Mouse (Mus musculus): ENCODE measurements around the gene Fam69b.
A peak's percentile ranks its signal among the peaks of the same experiment; 100 is the strongest.

Fam69b gene

DNA sequence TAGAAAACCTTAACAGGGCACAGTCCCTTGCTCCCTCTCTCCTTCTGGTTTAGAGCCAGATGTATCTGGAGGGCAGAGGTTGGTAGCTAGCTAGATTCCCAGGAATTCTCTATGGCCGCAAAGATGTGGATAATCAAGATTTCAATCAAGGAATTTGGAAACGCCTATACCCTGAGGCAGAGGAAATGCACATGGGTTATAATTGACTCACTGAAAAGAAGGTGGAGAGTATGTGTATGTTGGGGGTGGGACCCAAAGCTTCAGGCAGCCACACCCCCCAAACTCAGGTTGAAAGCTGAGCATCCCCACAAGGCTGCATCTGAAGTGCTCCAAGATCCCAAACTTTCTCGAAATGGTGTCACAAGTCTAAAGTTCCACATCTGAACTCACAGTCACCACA, 29.8 kb upstream of the Fam69b start:
- DNase-seq (ENCODE audit: low spot score) = no peak

DNA sequence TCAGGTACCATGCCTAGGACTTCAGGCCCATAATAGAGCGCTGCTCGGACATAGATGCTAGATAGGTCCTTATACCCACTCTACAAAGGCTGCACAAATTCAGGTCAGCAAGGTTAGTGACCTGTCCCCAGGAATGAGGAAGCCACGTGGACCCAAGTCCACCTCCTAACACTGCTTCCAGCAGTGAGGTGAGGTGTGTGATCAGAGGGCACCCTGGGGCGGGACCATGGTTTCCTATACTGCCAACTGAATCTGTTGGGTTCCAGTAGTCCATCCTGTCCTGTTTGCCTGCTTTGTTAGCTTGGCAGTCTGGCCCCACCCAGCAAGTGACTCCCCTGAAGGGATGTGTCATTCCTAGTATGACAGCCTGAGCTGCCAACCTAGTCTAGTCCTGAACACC, 28.3 kb upstream of the Fam69b start:
- no peak for DNase-seq (ENCODE audit: low spot score)

DNA sequence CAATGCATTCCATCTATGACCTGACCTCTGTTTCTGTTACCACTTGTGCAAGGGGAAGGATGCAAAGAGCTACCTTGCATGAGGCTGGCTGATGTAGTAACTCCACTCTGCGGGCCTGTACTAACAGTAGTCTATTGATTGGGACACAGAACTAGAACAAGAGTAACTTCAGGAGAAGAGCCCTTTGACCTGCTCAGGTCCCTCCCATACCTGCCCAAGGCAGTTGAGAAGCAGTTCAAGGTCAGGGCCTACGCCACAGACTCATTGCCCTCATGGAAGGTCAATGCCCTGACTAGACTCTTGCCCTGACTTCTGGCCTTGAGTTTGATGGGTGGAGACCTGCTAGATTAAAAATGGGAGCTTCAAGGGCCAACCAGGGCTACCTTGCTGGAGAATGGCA, 27.6 kb upstream of the Fam69b start:
- DNase-seq (ENCODE audit: low spot score) = no peak

DNA sequence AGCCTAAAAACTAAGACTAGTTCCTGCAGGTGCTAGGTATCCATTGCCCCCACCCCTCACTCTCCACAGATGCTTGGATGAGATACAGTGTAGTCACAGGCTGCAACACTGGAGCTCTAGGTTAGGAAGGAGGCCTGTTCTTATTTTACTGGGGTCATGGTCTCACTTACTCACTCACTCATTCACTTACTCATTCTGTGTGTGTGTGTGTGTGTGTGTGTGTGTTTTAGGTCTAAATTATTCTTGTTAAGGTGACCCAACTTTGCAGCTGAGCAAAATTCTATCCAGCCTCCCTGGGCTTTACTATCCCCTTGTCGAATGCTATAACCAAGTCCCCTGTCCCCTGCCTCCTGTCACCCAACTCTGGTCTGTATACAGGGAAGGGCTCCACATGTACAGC, 26.7 kb upstream of the Fam69b start:
- DNase-seq (ENCODE audit: low spot score) = no peak

DNA sequence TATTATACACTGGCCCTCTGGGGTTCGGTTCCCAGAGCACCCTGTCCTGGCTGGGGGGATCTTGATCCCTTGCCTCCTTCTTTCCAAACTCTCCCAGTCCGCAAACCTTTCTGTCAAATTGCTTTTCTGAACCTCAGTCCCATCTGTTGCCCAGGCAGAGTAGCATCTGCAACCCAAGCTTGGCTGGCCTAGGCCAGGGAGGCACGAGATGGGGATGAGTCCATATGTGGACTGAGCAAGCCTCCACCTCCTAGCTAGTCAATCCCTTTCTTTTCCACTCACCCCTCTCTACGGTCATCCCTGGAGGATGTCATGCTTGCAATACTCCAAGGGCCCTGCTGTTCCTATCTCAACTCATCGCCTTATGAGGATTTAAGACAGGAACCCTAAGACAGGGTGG, 25.6 kb upstream of the Fam69b start:
- DNase-seq (ENCODE audit: low spot score) = no peak

DNA sequence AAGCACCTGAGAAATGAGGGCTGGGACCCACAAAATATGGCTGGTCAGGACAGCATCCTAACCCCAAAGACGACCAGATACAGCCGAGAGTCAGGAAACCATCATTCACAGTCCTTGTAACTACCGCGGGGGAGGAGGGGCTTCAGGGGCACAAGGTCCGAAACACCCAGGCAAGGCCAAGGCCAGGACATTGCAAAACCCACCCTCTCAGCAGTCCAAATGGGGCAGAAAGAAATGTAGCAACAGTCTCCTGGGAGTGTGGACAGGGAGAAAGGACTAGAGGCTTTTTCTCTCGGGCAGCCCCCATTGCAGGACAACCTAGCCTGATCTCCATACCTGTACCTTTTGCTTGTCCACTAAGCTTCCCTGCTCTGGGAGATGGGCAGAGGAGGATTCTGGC, 25.1 kb upstream of the Fam69b start:
- DNase-seq (ENCODE audit: low spot score) = no peak

DNA sequence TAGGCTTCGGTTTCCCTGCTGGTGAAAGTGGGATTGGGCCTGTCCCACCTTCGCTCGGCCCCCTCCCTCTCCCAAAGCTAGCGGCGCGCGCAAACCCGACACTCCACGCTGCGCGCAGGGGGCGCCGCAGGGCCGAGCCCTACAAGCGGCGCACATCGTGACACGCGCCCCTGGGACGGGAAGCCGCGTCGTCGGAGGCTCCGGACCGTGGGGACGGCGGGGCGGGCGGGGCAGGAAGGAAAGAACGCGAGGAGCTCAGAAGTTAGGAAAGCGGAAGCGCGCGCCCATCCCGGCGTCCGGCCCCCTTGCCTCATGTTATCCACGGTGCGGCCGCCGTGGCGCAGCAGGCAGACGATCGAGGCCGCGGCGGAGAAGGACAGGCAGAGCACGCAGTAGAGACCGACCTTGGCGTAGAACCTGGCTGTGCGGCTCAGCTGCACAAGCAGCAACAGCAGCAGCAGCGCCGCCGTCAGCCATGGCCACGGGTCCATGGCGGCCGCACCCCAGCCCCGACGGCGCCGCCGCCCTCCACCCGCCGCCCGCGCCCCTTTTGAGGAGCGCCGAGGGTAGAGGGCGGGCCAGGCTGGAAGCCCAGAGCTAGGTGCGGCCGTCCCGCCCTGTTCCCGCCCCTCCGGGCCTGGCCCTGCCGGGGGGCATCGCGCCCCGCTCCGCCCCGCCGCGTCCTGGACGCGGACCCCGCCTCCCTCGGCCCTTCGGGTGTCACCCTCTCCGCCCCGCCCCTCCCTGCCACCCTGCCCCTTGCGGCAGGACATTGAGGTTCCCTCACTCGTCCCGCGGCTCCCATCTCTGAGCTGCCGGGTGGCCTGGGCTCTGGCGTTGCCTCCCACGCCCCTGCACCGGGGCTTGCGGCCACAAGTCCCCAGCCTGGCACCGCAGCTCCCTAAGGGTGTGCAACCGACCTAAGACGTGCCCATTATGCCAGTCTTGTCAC, 24.3 kb upstream of the Fam69b start, which contains the start of gene Agpat2:
Gene Agpat2 (minus strand): TSS at position 698 of the 952 bp plus-strand sequence.
- peak; percentile 83 for DNase-seq (ENCODE audit: low spot score)

DNA sequence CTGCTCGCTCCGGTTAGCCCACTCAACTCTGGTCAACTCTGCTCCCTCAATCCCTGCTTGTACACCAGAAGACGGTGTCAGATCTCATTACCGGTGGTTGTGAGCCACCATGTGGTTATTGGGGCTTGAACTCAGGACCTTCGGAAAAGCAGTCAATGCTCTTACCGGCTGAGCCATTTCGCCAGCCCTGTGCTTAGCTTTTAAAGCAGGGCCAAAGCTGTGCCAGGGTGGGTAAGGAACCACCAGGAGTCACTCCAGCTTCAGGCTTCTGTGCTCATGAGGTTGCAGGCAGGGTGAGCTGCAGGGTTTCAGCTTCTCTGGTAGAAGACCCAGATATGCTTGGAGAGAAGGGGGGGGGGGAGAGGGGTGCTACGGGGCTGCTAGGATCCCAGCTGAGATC, 22.9 kb upstream of the Fam69b start:
- no peak for DNase-seq (ENCODE audit: low spot score)

DNA sequence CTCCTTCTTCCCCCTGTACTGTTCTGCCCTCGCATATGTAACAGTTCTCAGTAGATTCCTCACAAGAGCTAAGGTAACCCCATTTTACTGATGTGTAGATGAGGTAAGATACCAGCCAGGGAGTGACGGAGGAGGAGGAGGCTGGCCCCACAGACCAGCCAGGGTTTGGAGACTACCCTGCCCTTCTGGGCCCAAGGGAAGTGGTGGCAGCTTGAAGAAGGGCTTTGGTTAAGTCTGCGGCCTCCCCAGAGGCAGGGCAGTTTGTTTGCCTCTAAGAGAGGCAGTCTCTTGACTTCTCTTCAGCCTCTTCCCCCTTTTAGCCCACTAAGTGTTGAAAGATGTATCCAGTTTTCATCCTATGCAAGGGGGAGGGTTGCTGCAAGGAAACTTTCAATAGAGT, 21.7 kb upstream of the Fam69b start:
- no peak for DNase-seq (ENCODE audit: low spot score)

DNA sequence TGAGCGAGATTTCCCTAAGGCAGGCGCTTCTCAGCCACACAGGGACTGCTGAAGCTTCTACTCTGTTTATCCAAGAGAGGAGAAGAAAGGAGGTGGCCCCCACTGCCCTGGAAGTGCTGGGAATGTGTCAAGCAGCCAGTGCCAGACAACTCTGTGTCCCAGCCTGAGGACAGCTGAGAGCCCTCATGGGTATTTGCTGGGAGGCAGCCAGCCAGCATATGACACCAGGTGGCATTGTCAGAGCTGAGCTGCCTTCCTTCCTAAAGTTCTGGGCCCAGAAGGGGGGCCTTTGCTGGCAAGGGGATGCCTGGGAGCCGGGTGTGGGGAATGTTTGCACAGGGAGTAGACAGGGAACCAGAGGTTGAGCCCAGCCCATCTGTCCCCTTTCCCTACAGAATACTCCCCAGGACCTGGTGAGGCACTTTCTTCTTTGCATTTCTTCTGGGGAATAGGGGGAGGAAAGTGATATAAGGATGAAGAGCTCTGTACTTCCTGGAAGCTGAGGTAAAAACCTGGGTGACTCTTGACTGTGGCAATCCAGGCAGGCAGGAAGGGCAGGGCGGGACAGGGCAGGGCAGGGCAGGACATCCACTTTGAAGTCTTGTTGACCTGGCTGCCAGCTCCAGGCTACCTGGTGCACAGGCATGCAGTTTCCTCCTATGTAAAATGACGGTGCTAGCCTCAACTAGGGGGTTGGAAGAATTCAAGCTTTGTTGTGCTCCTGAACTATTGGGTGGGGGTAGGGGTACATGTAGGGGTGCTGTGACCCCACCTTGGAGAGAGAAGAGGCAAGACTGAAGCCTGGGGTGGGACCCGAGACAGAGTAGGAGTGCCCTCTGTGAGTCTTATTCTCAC, 21.0 kb upstream of the Fam69b start:
- DNase-seq (ENCODE audit: low spot score) = no peak

DNA sequence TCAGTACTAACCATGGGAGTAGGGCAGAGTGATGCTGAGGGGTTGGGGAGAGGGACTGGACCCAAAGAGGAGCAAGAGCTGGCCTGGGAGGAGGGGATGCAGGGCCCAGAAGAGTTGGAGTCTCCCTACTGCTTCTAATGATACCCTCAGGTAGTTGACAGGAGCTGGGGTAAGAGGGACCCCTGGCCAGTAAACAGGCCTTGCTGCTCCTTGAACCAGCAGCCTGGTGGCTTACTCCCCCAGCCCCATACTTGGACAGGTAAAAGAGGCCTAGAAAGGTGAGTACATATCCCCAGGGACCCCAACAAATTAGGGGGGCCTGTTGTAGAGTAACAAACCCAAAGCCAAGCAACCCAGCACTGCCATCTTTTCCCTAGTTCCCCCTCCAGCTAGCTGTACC, 19.5 kb upstream of the Fam69b start:
- no peak for DNase-seq (ENCODE audit: low spot score)

DNA sequence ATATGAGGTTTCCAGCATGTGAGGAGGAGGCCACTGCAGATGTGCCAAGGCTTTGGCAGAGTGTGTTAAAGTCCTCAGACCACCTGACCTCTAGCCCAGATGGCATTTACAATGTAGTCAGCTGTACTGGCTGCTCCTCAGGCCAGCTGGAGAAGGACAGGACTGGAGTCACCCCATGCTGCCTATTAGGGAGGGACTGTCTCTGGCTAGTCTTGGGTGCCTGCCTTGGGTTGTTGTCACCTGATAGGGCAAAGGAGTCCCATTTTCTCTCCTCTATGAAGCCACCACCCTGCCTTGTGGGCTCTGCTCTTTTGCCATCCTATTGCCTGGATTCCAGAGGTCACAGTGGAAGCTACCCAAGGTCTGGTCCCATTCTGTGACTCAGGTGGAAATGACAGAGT, 19.0 kb upstream of the Fam69b start:
- DNase-seq (ENCODE audit: low spot score) = no peak

DNA sequence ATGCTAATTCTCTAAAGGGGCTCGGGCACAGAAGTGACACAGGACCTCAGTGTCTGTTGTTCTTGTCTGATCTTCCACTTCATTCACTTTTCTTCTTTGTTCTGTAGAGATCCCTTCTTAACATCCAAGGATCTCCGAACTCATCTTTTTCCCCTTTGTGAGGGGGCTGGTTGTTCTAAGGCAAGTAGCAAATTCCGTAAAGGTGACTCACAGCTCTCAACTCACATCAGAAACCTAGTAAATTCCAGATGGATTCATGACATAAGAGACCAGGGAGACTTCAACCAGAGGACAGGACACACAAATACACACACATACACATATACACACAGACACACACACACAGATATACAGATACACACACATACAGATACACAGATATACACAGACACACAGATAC, 17.7 kb upstream of the Fam69b start:
- no peak for DNase-seq (ENCODE audit: low spot score)

DNA sequence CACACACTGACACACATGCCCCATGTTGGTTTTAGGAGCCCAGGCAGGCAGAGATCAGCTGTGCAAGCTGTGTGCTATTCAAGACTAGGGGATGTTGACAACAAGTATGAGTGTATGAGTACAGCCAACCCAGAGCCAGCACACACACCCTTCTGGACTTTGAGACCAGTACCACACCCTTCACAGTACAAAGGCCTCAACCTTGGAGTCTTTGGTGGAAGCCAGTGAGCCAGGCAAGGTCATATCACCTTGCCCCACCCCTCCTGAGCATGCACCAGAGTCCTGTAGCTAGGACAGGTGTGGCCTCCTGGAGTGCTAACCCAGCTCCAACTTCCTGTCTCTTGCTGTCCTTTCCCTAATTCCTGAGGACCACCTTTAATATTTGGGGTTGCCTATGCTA, 17.2 kb upstream of the Fam69b start:
- no peak for DNase-seq (ENCODE audit: low spot score)

DNA sequence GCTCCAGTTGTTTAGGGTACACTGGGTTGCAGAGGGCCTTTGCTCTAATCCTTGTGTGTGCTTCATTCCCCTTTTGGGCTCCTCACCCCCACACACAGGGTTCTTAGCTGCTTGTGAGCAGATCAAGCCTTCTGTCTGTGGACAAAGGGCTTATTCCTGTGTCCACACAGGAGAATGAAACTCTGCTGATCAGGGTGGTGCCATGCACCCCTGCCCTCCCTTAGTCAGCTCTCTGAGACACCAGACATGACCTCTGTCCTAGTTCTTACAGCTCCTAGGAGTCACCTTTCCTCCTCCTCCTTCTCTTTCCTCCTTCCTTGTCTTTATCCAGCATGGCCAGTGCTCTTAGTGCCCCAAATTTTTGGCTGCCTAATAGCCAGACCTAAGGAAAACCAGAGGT, 16.4 kb upstream of the Fam69b start:
- no peak for DNase-seq (ENCODE audit: low spot score)

DNA sequence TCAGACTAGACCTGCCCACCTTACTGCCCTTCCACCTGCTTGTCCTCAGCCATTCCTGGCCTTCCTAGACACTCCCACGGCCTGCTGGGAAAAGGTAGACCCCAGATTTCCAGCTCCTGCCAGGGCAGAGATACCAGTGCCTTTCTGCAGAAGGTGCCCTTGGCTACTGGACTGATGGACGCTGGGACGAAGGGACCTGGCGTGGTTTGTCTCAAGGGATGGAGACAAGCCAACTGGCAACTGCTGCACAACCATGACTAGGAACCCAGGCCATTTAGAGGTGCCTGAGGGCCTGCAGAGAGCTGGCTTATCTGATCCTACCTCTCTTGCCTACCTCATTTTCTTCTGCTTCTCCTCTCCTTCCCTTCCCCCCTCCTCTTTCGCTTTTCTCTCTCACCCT, 13.4 kb upstream of the Fam69b start:
- DNase-seq (ENCODE audit: low spot score) = no peak

DNA sequence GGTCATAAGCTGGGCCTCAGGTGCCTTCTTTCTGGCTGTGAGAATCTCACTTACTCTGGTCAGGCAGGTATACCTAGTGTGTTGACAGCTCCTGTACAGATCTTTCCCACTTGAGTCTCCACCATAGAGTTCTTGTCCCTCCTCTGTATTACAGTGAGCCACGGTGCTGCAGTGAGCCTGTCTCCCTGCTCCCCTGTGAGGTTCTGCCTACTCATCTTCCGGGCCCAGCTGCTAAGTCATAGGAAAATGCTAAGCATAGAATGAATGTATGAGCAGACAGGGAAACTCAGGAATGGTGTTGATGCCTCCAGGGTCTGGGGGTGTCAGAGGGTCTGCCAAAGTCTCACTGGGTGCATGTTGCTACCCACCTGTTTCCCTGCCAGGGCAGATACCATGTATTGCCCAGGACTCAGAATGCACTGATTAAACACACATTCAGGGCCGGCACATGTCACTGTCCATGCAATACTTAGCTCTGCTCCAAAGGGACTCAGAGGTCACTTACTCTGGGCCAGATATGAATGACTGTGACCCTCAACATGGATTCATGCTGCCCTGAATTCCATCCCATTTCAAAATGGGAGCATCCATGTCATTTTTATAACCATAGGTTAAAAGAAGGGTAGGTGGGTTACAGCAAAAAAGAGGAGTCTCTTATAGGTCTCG, 12.7 kb upstream of the Fam69b start:
- DNase-seq (ENCODE audit: low spot score) = no peak

DNA sequence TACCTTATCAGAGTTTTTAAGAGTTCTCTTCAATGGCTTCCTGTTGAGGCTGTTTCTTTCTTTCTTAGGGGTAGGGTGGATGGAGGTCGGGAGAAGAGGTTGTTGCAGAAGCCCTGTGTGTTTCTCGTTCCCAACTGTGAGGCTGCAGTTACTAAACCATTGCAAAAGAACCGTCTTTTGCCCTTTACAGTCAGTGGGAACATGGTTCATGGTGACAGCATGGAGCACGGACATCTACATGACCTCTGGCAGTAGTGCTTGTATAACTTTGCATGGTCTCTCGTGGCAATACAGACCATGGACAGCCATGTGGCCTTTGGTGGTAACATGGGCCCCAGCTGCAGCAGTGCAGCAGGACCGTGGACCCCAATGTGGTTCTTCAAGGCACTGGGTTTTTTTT, 10.9 kb upstream of the Fam69b start:
- no peak for DNase-seq (ENCODE audit: low spot score)

DNA sequence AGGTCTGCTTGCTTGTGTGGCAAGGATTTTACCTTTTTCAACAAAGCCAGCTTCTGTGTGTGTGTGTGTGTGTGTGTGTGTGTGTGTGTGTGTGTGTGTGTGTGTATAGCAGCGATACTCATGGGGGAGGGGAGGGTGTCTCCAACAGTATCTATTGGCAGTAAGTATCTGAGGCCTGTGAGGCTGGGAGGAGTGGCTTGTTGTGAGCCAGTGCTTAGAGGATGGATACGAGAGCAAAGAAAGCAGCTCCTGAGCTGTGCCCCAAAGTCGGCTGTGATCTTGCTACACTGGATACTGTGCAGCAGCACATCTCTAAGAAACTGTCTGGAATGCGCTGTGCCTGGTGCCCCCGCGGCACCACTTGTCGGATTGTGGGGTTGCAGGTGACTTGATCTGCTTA, 10.3 kb upstream of the Fam69b start:
- DNase-seq (ENCODE audit: low spot score) = no peak

DNA sequence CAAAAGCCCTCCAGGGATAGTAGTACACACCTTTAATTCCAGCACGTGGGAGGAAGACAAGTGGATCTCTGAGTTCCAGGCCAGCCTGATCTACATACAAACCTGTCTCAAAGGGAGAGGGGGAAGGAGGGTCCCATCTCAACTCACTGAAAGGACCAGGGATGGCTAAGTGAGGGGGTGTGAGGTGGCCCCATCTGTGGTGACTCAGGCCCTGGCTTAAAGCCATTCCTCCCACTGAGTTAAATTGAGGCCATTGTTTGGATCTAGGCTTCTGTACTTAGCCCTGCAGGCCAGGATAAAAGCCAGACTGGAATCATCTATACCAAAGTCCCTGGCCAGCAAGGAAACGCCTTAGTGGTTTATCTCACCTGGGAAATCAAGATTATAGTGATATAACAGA, 7.0 kb upstream of the Fam69b start:
- no peak for DNase-seq (ENCODE audit: low spot score)

DNA sequence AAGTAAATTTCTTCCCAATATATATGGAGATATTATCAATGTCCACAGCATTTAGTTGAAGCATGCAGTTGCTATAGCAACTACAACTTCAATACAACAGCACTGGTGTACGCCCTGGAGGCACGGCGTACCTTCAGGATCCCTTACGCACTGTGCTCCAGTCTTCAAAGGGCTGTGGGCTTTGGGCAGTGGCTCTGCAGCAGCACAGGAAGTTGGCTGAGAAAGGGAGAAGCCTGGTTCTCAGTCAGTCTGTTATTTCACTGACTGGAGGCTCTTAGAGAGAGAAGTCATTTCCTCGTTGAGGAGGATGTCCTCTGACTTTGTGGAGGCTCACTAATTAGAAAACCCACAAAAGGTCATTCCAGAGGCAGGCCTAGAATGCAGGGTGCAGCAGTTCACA, 5.3 kb upstream of the Fam69b start:
- no peak for DNase-seq (ENCODE audit: low spot score)

DNA sequence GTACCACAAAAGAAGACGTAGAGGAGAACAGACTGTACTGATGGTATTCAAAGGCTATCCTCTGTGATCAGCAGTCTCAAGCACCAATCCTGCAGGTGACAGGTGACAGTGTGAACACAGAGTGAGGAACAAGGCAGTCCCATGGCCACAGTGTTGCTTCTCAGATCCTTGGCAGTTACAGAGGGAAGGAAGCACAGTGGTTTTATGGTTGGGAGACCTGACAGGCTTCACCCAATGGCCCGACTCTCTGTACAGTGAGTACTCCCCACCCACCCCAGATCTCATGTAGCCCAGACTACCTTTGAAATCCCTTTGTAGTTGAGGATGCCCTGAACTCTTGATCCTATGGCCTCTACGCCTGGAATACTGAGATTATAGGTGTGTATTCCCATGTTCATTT, 2.8 kb upstream of the Fam69b start:
- DNase-seq (ENCODE audit: low spot score) = no peak

DNA sequence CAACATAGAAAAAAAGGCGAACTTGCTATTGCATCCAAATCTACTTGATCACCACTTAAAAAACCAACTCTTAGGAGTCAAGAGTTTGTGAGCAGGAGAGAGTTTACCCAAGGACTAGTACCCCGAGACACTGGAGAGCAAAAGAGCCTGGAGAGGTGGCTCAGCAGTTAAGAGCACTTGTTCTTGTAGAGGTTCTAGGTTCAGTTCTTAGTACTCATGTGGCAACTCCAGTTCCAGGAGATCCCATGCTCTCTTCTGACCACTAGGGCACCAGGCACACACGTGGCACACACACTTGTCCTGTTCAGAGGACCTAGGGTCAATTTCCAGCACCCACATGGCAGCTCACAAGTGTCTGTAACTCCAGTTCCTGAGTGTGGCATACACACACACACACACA, 2.2 kb upstream of the Fam69b start:
- no peak for DNase-seq (ENCODE audit: low spot score)
